Mouse (Mus musculus): ENCODE measurements around the gene Zfp987.
"Not testable (repeated sequence)": the region's sequence is repeated elsewhere in the genome, so short reads cannot be mapped to it uniquely, and the experiment has no call there.

GRCm38 (mm10) chr4:146167202-146167832 is 70.2 kb downstream of the Zfp987 start:
- not testable (repeated sequence) for TF ChIP-seq CTCF (IDR thresholded peaks at IDR 0.05; ENCODE audit: borderline replicate concordance, insufficient read depth, low read depth, low read length); POLR2A (IDR thresholded peaks at IDR 0.05; ENCODE audit: borderline replicate concordance, insufficient read depth, low read length)

Data from cerebellum, adult 2 months (tissue).